Mouse (Mus musculus) induced T-regulatory cell, adult 2 months (primary cell): ENCODE results near the gene Sly.
"Not testable (repeated sequence)": the region's sequence is repeated elsewhere in the genome, so short reads cannot be mapped to it uniquely, and the experiment has no call there.

Experiments used
- DNase-seq: peaks from one replicate; pipeline ENCODE4 v3.0.0-alpha.2; 2012; ENCODE audit warnings: low read depth

Gene Sly

DNA sequence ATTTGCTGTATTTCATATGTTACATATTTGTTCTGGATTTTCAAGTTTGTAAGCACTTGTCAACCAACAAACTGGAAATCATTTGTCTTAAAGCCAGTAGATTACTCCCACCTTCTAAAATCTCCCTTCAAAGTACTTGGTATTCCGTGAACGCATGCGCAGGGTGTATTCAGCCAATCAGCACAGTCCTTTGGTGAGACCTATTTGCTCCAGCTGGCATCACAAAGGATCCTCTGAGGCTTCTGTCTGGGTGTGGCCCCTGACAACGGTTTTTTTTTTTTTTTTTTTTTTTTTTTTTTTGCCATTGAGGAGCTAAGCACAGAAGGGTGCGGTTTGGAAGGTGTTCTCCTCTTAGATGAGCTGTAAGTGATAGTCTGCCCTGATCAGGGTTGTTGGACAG lies at the start of gene Sly:
TSS of gene Sly (plus strand) at position 301 of the 400 bp plus-strand sequence.
- DNase-seq: not testable (repeated sequence)
